Mouse (Mus musculus) MEL (cell line): ENCODE measurements around the gene Usp5. TPM values are rescaled to one million over a fixed set of nuclear protein-coding genes. Genes with fewer than 3 reads are reported as not detected.
A peak's percentile ranks its signal among the peaks of the same experiment; 100 is the strongest.

ENCODE experiments used
- DNase-seq: peaks from one replicate; pipeline ENCODE4 v3.0.0; 2011; ENCODE audit warnings: low read depth, low spot score
- H3K27ac ChIP-seq: 2 replicates; pipeline ENCODE4 v1.5.1; 2012; ENCODE audit warnings: low read depth, mild to moderate bottlenecking, control low read depth, low read length, moderate library complexity; ENCODE audit not compliant: control insufficient read depth
- H3K27me3 ChIP-seq, 2 experiments: fragments of 150-350 bp in 1 of 2; sonication (generic) in 1 of 2; 2 replicates each; pipeline ENCODE4 v1.6.1; 2012; ENCODE audit warnings: low read length in 2 of 2, mild to moderate bottlenecking in 2 of 2, improper control_type of control experiment in 1 of 2, moderate library complexity in 1 of 2; ENCODE audit not compliant: insufficient read depth in 2 of 2, control insufficient read depth in 1 of 2
- H3K36me3 ChIP-seq, 2 experiments: 2 replicates each; pipeline ENCODE4 v1.6.1; 2012 to 2014; ENCODE audit warnings: low read length in 2 of 2, improper control_type of control experiment in 1 of 2, inconsistent platforms in 1 of 2, mild to moderate bottlenecking in 1 of 2; ENCODE audit not compliant: insufficient read depth in 2 of 2, control insufficient read depth in 1 of 2
- H3K4me1 ChIP-seq, 2 experiments: fragments of 150-350 bp in 1 of 2; sonication (generic) in 1 of 2; 2 replicates each; pipeline ENCODE4 v1.6.1; 2012; ENCODE audit warnings: low read length in 2 of 2, improper control_type of control experiment in 1 of 2, mild to moderate bottlenecking in 1 of 2; ENCODE audit not compliant: insufficient read depth in 2 of 2, control insufficient read depth in 1 of 2
- H3K4me3 ChIP-seq, 2 experiments: fragments of 150-350 bp in 1 of 2; sonication (generic) in 1 of 2; 2 replicates each; pipeline ENCODE4 v1.5.1; 2012; ENCODE audit warnings: low read depth in 2 of 2, low read length in 2 of 2, mild to moderate bottlenecking in 2 of 2, moderate library complexity in 2 of 2, control low read depth in 1 of 2, improper control_type of control experiment in 1 of 2; ENCODE audit not compliant: control insufficient read depth in 1 of 2, insufficient read depth in 1 of 2
- H3K79me2 ChIP-seq: 2 replicates; pipeline ENCODE4 v1.6.1; 2012; ENCODE audit warnings: mild to moderate bottlenecking, low read length, moderate library complexity; ENCODE audit not compliant: control insufficient read depth, poor library complexity, insufficient read depth
- H3K9ac ChIP-seq: 2 replicates; pipeline ENCODE4 v1.6.1; 2012; ENCODE audit warnings: low read depth, mild to moderate bottlenecking, control low read depth, low read length, moderate library complexity; ENCODE audit not compliant: control insufficient read depth, poor library complexity, severe bottlenecking
- H3K9me3 ChIP-seq: fragments of 150-350 bp; sonication (generic); replicated peaks from 2 replicates; pipeline ENCODE4 v1.6.1; 2012; ENCODE audit warnings: mild to moderate bottlenecking, low read length, improper control_type of control experiment, moderate library complexity; ENCODE audit not compliant: insufficient read depth
- BHLHE40 ChIP-seq: IDR thresholded peaks from 2 replicates; pipeline ENCODE4 v1.6.1; 2012; ENCODE audit warnings: low read depth, mild to moderate bottlenecking, inconsistent platforms, low read length, improper control_type of control experiment, borderline replicate concordance
- CHD1 ChIP-seq: IDR thresholded peaks from 2 replicates; pipeline ENCODE4 v1.6.1; 2012; ENCODE audit warnings: low read depth, mild to moderate bottlenecking, inconsistent platforms, low read length, improper control_type of control experiment
- CHD2 ChIP-seq: IDR thresholded peaks from 2 replicates; pipeline ENCODE4 v1.6.1; 2011; ENCODE audit warnings: low read length, improper control_type of control experiment
- E2F4 ChIP-seq: IDR thresholded peaks from 2 replicates; pipeline ENCODE4 v1.6.1; 2011; ENCODE audit warnings: low read depth, low read length, improper control_type of control experiment, borderline replicate concordance
- ELF1 ChIP-seq: IDR thresholded peaks from 2 replicates; pipeline ENCODE4 v1.6.1; 2014; ENCODE audit warnings: low read depth, mild to moderate bottlenecking, inconsistent platforms, low read length, improper control_type of control experiment, moderate library complexity
- EP300 ChIP-seq, 2 experiments: IDR thresholded peaks; 2 replicates each; pipeline ENCODE4 v1.6.1; 2011; ENCODE audit warnings: improper control_type of control experiment in 2 of 2, low read length in 2 of 2, low read depth in 1 of 2, mild to moderate bottlenecking in 1 of 2
- ETS1 ChIP-seq: IDR thresholded peaks from 2 replicates; pipeline ENCODE4 v1.6.1; 2012; ENCODE audit warnings: low read depth, mild to moderate bottlenecking, inconsistent platforms, low read length, improper control_type of control experiment, moderate library complexity
- GATA1 ChIP-seq: IDR thresholded peaks from 2 replicates; pipeline ENCODE4 v1.6.1; 2011; ENCODE audit warnings: low read depth, low read length, improper control_type of control experiment
- HCFC1 ChIP-seq: IDR thresholded peaks from 2 replicates; pipeline ENCODE4 v1.6.1; 2012; ENCODE audit warnings: low read depth, mild to moderate bottlenecking, inconsistent platforms, low read length, improper control_type of control experiment, moderate library complexity
- JUND ChIP-seq: IDR thresholded peaks from 2 replicates; pipeline ENCODE4 v1.6.1; 2011; ENCODE audit warnings: low read depth, mild to moderate bottlenecking, improper control_type of control experiment, low read length
- KAT2A ChIP-seq: conservative IDR thresholded peaks from 2 replicates; pipeline ENCODE4 v1.6.1; 2012; ENCODE audit warnings: low read depth, low read length, improper control_type of control experiment, inconsistent platforms
- MAX ChIP-seq: IDR thresholded peaks from 2 replicates; pipeline ENCODE4 v1.6.1; 2011; ENCODE audit warnings: low read length, improper control_type of control experiment
- MAZ ChIP-seq: IDR thresholded peaks from 2 replicates; pipeline ENCODE4 v1.6.1; 2012; ENCODE audit warnings: low read depth, mild to moderate bottlenecking, inconsistent platforms, low read length, improper control_type of control experiment
- MXI1 ChIP-seq: IDR thresholded peaks from 2 replicates; pipeline ENCODE4 v1.6.1; 2011; ENCODE audit warnings: mild to moderate bottlenecking, low read depth, low read length, improper control_type of control experiment
- MYB ChIP-seq: IDR thresholded peaks from 2 replicates; pipeline ENCODE4 v1.6.1; 2011; ENCODE audit warnings: mild to moderate bottlenecking, low read depth, low read length, improper control_type of control experiment
- MYC ChIP-seq: IDR thresholded peaks from 2 replicates; pipeline ENCODE4 v1.6.1; 2011; ENCODE audit warnings: low read depth, mild to moderate bottlenecking, low read length, improper control_type of control experiment, moderate library complexity
- NELFE ChIP-seq: IDR thresholded peaks from 2 replicates; pipeline ENCODE4 v1.6.1; 2011; ENCODE audit warnings: low read depth, low read length, improper control_type of control experiment
- NRF1 ChIP-seq: IDR thresholded peaks from 2 replicates; pipeline ENCODE4 v1.6.1; 2014; ENCODE audit warnings: low read depth, mild to moderate bottlenecking, inconsistent platforms, low read length, improper control_type of control experiment, moderate library complexity; ENCODE audit not compliant: poor library complexity, insufficient read depth, severe bottlenecking
- POLR2A ChIP-seq, 2 experiments: IDR thresholded peaks; 2 replicates each; pipeline ENCODE4 v1.6.1; 2011 to 2012; ENCODE audit warnings: low read length in 2 of 2, mild to moderate bottlenecking in 2 of 2, control low read depth in 1 of 2, improper control_type of control experiment in 1 of 2, low read depth in 1 of 2, moderate library complexity in 1 of 2; ENCODE audit not compliant: control insufficient read depth in 1 of 2, insufficient read depth in 1 of 2, poor library complexity in 1 of 2
- POLR2AphosphoS2 ChIP-seq: IDR thresholded peaks from 2 replicates; pipeline ENCODE4 v1.6.1; 2011; ENCODE audit warnings: low read length, improper control_type of control experiment
- POLR2AphosphoS5 ChIP-seq: IDR thresholded peaks from 2 replicates; pipeline ENCODE4 v1.6.1; 2012; ENCODE audit warnings: low read depth, borderline replicate concordance, mild to moderate bottlenecking, inconsistent platforms, low read length, moderate library complexity, mixed read lengths
- RCOR1 ChIP-seq: IDR thresholded peaks from 2 replicates; pipeline ENCODE4 v1.6.1; 2012; ENCODE audit warnings: low read depth, mild to moderate bottlenecking, inconsistent platforms, low read length, improper control_type of control experiment
- SIN3A ChIP-seq: IDR thresholded peaks from 2 replicates; pipeline ENCODE4 v1.6.1; 2012; ENCODE audit warnings: low read length, improper control_type of control experiment, inconsistent platforms
- SMC3 ChIP-seq: IDR thresholded peaks from 2 replicates; pipeline ENCODE4 v1.6.1; 2011; ENCODE audit warnings: low read depth, low read length, improper control_type of control experiment
- TAL1 ChIP-seq: IDR thresholded peaks from 2 replicates; pipeline ENCODE4 v1.6.1; 2012; ENCODE audit warnings: mild to moderate bottlenecking, inconsistent platforms, low read length, moderate library complexity, mixed read lengths
- TBP ChIP-seq: IDR thresholded peaks from 2 replicates; pipeline ENCODE4 v1.8.0; 2011; ENCODE audit warnings: low read depth, low read length, improper control_type of control experiment
- TCF12 ChIP-seq: IDR thresholded peaks from 2 replicates; pipeline ENCODE4 v1.6.1; 2014; ENCODE audit warnings: low read depth, mild to moderate bottlenecking, inconsistent platforms, low read length, improper control_type of control experiment, moderate library complexity
- UBTF ChIP-seq: IDR thresholded peaks from 2 replicates; pipeline ENCODE4 v1.6.1; 2012; ENCODE audit warnings: low read depth, mild to moderate bottlenecking, inconsistent platforms, low read length, improper control_type of control experiment, moderate library complexity, borderline replicate concordance; ENCODE audit not compliant: insufficient read depth
- USF1 ChIP-seq: IDR thresholded peaks from 2 replicates; pipeline ENCODE4 v1.6.1; 2014; ENCODE audit warnings: low read depth, mild to moderate bottlenecking, inconsistent platforms, low read length, improper control_type of control experiment, moderate library complexity
- USF2 ChIP-seq, 2 experiments: IDR thresholded peaks; 2 replicates each; pipeline ENCODE4 v1.6.1; 2011 to 2012; ENCODE audit warnings: improper control_type of control experiment in 2 of 2, low read length in 2 of 2, borderline replicate concordance in 1 of 2, inconsistent platforms in 1 of 2, low read depth in 1 of 2, mild to moderate bottlenecking in 1 of 2; ENCODE audit not compliant: insufficient read depth in 1 of 2
- ZKSCAN1 ChIP-seq: IDR thresholded peaks from 2 replicates; pipeline ENCODE4 v1.6.1; 2012; ENCODE audit warnings: low read depth, mild to moderate bottlenecking, inconsistent platforms, low read length, improper control_type of control experiment, moderate library complexity
- ZMIZ1 ChIP-seq: IDR thresholded peaks from 2 replicates; pipeline ENCODE4 v1.6.1; 2012; ENCODE audit warnings: low read depth, mild to moderate bottlenecking, inconsistent platforms, low read length, improper control_type of control experiment, moderate library complexity
- ZNF384 ChIP-seq: IDR thresholded peaks from 2 replicates; pipeline ENCODE4 v1.6.1; 2012; ENCODE audit warnings: low read depth, mild to moderate bottlenecking, inconsistent platforms, low read length, improper control_type of control experiment
- polyA plus RNA-seq, 2 experiments: library from polyadenylated mRNA; stranded (reverse) in 1 of 2; unstranded in 1 of 2; fragments of >175 nt in 1 of 2; fragments of >200 nt in 1 of 2; gene quantifications; 2 replicates each; pipeline versions ENCODE4 v1.2.1 to v1.2.4; 2012; ENCODE audit warnings: low replicate concordance in 2 of 2, low read depth in 1 of 2; ENCODE audit not compliant: insufficient read length in 2 of 2, insufficient read depth in 1 of 2, missing spikeins in 1 of 2
- total RNA-seq: library from RNA; depleted of rRNA; stranded (reverse); fragments of 300-350 nt; gene quantifications from 2 replicates; pipeline ENCODE4 v1.2.3, GENCODE M21; 2012; rRNA removed

The Usp5 gene
- 101 and 102 TPM in 2 replicates for total RNA-seq
- 100 to 1,000 TPM in 1 of 2 experiments, not detected in 1; 129 TPM for polyA plus RNA-seq

GRCm38 (mm10) chr6:124828868-124829798, at the start of gene Usp5, which contains the start of gene Cdca3:
Usp5 (minus strand) TSS chr6:124829484.
Cdca3 (plus strand) TSS chr6:124829547.
- Histone ChIP-seq H3K4me1 (peaks cover 2 to 6% of the 10 kb centered on the region in 2 experiments; a peak in 3 of 4 replicates), H3K79me2 (peaks cover 22% of the 10 kb centered on the region), H3K27me3 (no peaks in the 10 kb centered on the region), H3K36me3 (peaks cover 0 to 8% of the 10 kb centered on the region in 2 experiments; a peak in 2 of 4 replicates), H3K9ac (peak within 1 kb of the TSS; percentile 87)
- DNase-seq = peak; percentile 99
- peak; percentile 94 for TF ChIP-seq ELF1
- peak; percentile 79 for TF ChIP-seq NRF1
- peak; percentile 75 for TF ChIP-seq SIN3A
- no peak for TF ChIP-seq POLR2AphosphoS5
- TF ChIP-seq ZMIZ1 = peak; percentile 95
- no peak for TF ChIP-seq JUND
- no peak for TF ChIP-seq BHLHE40
- peak; percentile 4; the same call in 1 of the 2 replicates for TF ChIP-seq GATA1
- no peak for TF ChIP-seq ZKSCAN1
- TF ChIP-seq EP300 (IDR thresholded peaks at IDR 0.05; ENCODE audit: low read depth in 1 of 2, low read length in 2 of 2) = no peak
- TF ChIP-seq MXI1 = peak; percentile 86
- TF ChIP-seq ZNF384 = no peak
- peak; percentile 9 for TF ChIP-seq TBP
- TF ChIP-seq CHD2 = peak; percentile 89
- TF ChIP-seq POLR2A (IDR thresholded peaks at IDR 0.05; ENCODE audit: control insufficient read depth in 1 of 2, insufficient read depth in 1 of 2, low read depth in 1 of 2, low read length in 2 of 2, poor library complexity in 1 of 2) = peak; percentile 58 to 79; a peak in 2 of 4 replicates
- no peak for TF ChIP-seq CHD1
- TF ChIP-seq POLR2AphosphoS2 = peak; percentile 92
- TF ChIP-seq UBTF = no peak
- no peak; the same call in 1 of the 2 replicates for TF ChIP-seq ETS1
- TF ChIP-seq TAL1 = no peak
- peak; percentile 60 for TF ChIP-seq USF1
- TF ChIP-seq HCFC1 = peak; percentile 93
- peak; percentile 91 for TF ChIP-seq MYC
- TF ChIP-seq KAT2A = peak; percentile 100
- no peak for TF ChIP-seq E2F4
- TF ChIP-seq MYB = 0 out of 2 replicates have a peak, but pooled peaks have one; percentile 20
- 0 out of 2 replicates have a peak, but pooled peaks have one; percentile 1 for TF ChIP-seq SMC3
- peak; percentile 95 for TF ChIP-seq NELFE
- TF ChIP-seq MAZ = peak; percentile 94
- peak; percentile 81 for TF ChIP-seq MAX
- TF ChIP-seq USF2 (IDR thresholded peaks at IDR 0.05; ENCODE audit: borderline replicate concordance in 1 of 2, insufficient read depth in 1 of 2, low read depth in 1 of 2, low read length in 2 of 2) = no peak
- peak; percentile 41; the same call in 1 of the 2 replicates for TF ChIP-seq RCOR1
- TF ChIP-seq TCF12 = peak; percentile 55; the same call in 1 of the 2 replicates
- TF ChIP-seq, all 39 proteins: peak for 21
- Histone ChIP-seq H3K4me3 (peak within 1 kb of the TSS; percentile 79 to 89), H3K27ac (peak within 1 kb of the TSS; percentile 88), H3K9me3 (no peaks in the 10 kb centered on the region)
